Mouse (Mus musculus) stomach, postnatal 0 days (tissue): ENCODE measurements around the gene Syt8. TPM values are rescaled to one million over a fixed set of nuclear protein-coding genes. Genes with fewer than 3 reads are reported as not detected.
A peak's percentile ranks its signal among the peaks of the same experiment; 100 is the strongest.
"Not testable (repeated sequence)": the region's sequence is repeated elsewhere in the genome, so short reads cannot be mapped to it uniquely, and the experiment has no call there.

Experiments used
- ATAC-seq: fragments of 200-750 bp; cut with Nextera tagmentation; 2 replicates; pipeline ENCODE4 v1.8.0; 2017; ENCODE audit not compliant: low FRiP score, low TSS enrichment
- DNase-seq: peaks from one replicate; pipeline ENCODE4 v3.0.0-alpha.2; 2016; ENCODE audit warnings: low spot score
- H3K27ac ChIP-seq: fragments of 300-500 bp; sonication (generic); replicated peaks from 2 replicates; pipeline ENCODE4 v1.5.1; 2014; ENCODE audit warnings: mild to moderate bottlenecking, control low read depth
- H3K27me3 ChIP-seq: fragments of 300-500 bp; sonication (generic); 2 replicates; pipeline ENCODE4 v1.6.1; 2014; ENCODE audit warnings: low read length; ENCODE audit not compliant: control insufficient read depth, insufficient read depth
- H3K36me3 ChIP-seq: fragments of 300-500 bp; sonication (generic); 2 replicates; pipeline ENCODE4 v1.6.1; 2014; ENCODE audit warnings: low read length, mixed read lengths; ENCODE audit not compliant: control insufficient read depth, insufficient read depth
- H3K4me1 ChIP-seq: fragments of 300-500 bp; sonication (generic); replicated peaks from 2 replicates; pipeline ENCODE4 v1.6.1; 2014; ENCODE audit warnings: antibody characterized with exemption; ENCODE audit not compliant: control insufficient read depth, insufficient read depth
- H3K4me2 ChIP-seq: fragments of 300-500 bp; sonication (generic); replicated peaks from 2 replicates; pipeline ENCODE4 v1.6.1; 2014; ENCODE audit warnings: low read depth, mild to moderate bottlenecking, control low read depth, moderate library complexity
- H3K4me3 ChIP-seq: fragments of 300-500 bp; sonication (generic); 2 replicates; pipeline ENCODE4 v1.5.1; 2014; ENCODE audit warnings: low read depth, low read length, control low read depth
- H3K9ac ChIP-seq: fragments of 300-500 bp; sonication (generic); 2 replicates; pipeline ENCODE4 v1.6.1; 2014; ENCODE audit warnings: mild to moderate bottlenecking, low read length, control low read depth, mixed read lengths
- H3K9me3 ChIP-seq: fragments of 300-500 bp; sonication (generic); 2 replicates; pipeline ENCODE4 v1.6.1; 2016; ENCODE audit warnings: low read length; ENCODE audit not compliant: control insufficient read depth
- CTCF ChIP-seq: IDR thresholded peaks from 2 replicates; pipeline ENCODE4 v1.5.1; 2016; ENCODE audit warnings: antibody characterized with exemption, low read depth, mild to moderate bottlenecking, moderate library complexity
- EP300 ChIP-seq: optimal IDR thresholded peaks from 2 replicates; pipeline ENCODE3; 2016; ENCODE audit warnings: antibody characterized with exemption
- WGBS: fragments of 180-500 bp; shearing (Covaris S2); extraction: QIAGEN DNeasy Blood & Tissue Kit; methylation state at CpG from one replicate; pipeline ENCODE4 v1.1.7; 2014; 5-methylcytosine and 5-hydroxymethylcytosine counted together
- polyA plus RNA-seq: library from polyadenylated mRNA; unstranded; fragments of >200 nt; fragmentation: Nextera tagmentation; extraction: Ambion mirVana; gene quantifications from 2 replicates; pipeline ENCODE4 v1.2.1, GENCODE M21; 2015

Gene Syt8
- polyA plus RNA-seq, 1 experiment from 2014 or later, result 70.7 TPM

DNA sequence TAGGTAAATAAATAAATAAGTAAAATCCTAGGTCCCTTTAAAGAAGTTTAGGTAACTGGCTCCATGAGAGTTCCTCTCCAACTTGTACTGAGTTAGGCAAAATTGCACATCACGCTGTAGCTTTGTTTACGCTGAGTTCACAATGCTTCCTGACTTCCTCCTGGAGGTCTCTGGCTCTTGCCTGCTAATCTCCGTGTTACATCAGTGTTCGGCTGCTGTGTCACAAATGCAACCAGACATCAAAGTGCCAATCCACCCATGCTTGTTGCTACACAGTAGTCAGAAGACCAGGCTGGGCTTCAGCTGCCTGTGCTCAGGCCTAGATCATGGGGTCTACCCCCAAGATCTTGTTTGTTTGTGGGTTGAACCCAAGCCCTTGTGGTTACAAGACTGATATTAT lies 31.1 kb upstream of the Syt8 start:
- DNase-seq (no peak), ATAC-seq (no peak; the same call in 1 of the 2 replicates)
- no peak overlapping the region for H3K9ac ChIP-seq
- H3K36me3 ChIP-seq, result no peaks in the 10 kb centered on the region
- no peaks in the 10 kb centered on the region for H3K4me1 ChIP-seq
- TF ChIP-seq EP300, result no peak
- TF ChIP-seq CTCF, result no peak
- no peaks in the 10 kb centered on the region for H3K27me3 ChIP-seq
- H3K9me3 ChIP-seq, result no peaks in the 10 kb centered on the region
- H3K4me2 ChIP-seq, result no peak overlapping the region
- WGBS, result 51% methylated on average over 4 of the region's 4 CpGs
- no peak overlapping the region for H3K4me3 ChIP-seq
- H3K27ac ChIP-seq, result no peak overlapping the region

DNA sequence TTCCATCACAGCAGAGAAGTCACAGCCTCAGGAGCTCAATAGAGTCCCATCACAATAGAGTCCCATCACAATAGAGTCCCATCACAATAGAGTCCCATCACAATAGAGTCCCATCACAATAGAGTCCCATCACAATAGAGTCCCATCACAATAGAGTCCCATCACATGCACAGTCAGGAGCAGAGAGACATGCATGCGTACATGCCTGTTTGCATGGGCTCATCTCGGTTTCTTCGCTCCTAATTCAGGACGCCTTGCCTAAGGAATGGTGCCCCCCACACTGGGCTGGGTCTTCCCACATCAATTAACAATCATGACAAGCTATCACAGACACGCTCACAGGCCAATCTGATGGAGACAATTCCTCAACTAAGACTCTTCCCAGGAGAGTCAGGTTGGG lies 29.5 kb upstream of the Syt8 start:
- not testable (repeated sequence) for H3K4me3 ChIP-seq, H3K9me3 ChIP-seq, DNase-seq, H3K9ac ChIP-seq, H3K27ac ChIP-seq, H3K4me1 ChIP-seq, H3K4me2 ChIP-seq, H3K27me3 ChIP-seq, ATAC-seq, H3K36me3 ChIP-seq
- WGBS, result 95% methylated on average over 5 of the region's 5 CpGs

DNA sequence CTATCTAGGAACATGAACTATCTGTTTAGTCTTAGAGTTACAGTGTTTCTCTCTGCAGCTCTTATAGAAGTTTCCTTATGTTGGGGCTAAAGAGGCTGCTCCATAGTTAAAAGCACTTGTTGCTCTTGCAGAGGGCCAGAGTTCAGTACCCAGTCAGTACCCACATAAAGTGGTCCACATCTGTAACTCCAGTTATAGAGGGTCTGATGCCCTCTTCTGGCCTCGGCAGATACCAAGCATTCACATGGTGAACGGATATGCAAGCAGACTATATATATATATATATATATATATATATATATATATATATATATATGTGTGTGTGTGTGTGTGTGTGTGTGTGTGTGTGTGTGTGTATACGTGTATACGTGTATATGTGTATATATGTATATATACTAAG lies 26.7 kb upstream of the Syt8 start:
- ATAC-seq (no peak), DNase-seq (no peak)
- TF ChIP-seq EP300 (no peak), CTCF (0 out of 2 replicates have a peak, but pooled peaks have one; percentile 23)
- no peak overlapping the region for H3K9ac ChIP-seq
- no peaks in the 10 kb centered on the region for H3K4me1 ChIP-seq
- no peaks in the 10 kb centered on the region for H3K36me3 ChIP-seq
- no peak overlapping the region for H3K4me2 ChIP-seq
- no peaks in the 10 kb centered on the region for H3K9me3 ChIP-seq
- no peak overlapping the region for H3K4me3 ChIP-seq
- 66% methylated on average over 4 of the region's 4 CpGs for WGBS
- no peaks in the 10 kb centered on the region for H3K27me3 ChIP-seq
- no peak overlapping the region for H3K27ac ChIP-seq

- ATAC-seq, result no peak
- H3K27me3 ChIP-seq, result no peaks in the 10 kb centered on the region
- TF ChIP-seq CTCF (no peak), EP300 (no peak)
- H3K4me2 ChIP-seq, result no peak overlapping the region
- no peaks in the 10 kb centered on the region for H3K9me3 ChIP-seq
- DNase-seq, result no peak
- no peak overlapping the region for H3K9ac ChIP-seq
- no peaks in the 10 kb centered on the region for H3K36me3 ChIP-seq
- no peaks in the 10 kb centered on the region for H3K4me1 ChIP-seq
- no peak overlapping the region for H3K27ac ChIP-seq
- 91% methylated on average over 8 of the region's 8 CpGs for WGBS
- no peak overlapping the region for H3K4me3 ChIP-seq
These were observed 26.0 kb upstream of the Syt8 start for GRCm38 (mm10) chr7:142408686-142409085.

DNA sequence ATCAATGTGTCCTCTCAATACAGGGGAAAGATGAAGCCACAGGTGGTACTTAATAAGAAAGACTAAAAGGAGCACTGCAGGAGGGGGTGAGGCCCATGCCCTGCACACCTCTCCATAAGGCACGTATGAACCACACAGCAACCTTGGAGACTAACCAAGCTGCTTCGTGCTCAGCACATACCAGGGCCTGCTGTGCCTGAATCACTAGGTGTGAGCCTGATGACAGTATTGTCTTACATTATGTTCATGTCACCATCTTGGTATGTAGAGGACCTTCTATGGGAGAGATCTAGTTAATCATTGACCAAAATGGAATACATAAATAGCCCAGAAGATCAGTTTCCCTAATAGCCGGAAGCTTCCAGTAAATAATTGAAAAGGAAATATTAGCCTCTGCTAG lies 25.0 kb upstream of the Syt8 start:
- WGBS, result 62% methylated on average over 3 of the region's 3 CpGs
- Histone ChIP-seq H3K27ac (0 out of 2 replicates have a peak overlapping the region, but pooled peaks have one; percentile 18), H3K9ac (no peak overlapping the region), H3K4me2 (no peak overlapping the region), H3K36me3 (no peaks in the 10 kb centered on the region), H3K4me1 (no peaks in the 10 kb centered on the region), H3K27me3 (no peaks in the 10 kb centered on the region), H3K4me3 (no peak overlapping the region), H3K9me3 (no peaks in the 10 kb centered on the region)
- DNase-seq (no peak), ATAC-seq (peak; percentile 89)
- TF ChIP-seq CTCF (no peak), EP300 (no peak)

GRCm38 (mm10) chr7:142413285-142413684 lies 21.4 kb upstream of the Syt8 start:
- no peak for TF ChIP-seq CTCF
- no peak overlapping the region for H3K4me2 ChIP-seq
- no peaks in the 10 kb centered on the region for H3K27me3 ChIP-seq
- DNase-seq (no peak), ATAC-seq (no peak)
- WGBS, result 76% methylated on average over 6 of the region's 6 CpGs
- H3K27ac ChIP-seq, result no peak overlapping the region
- H3K9ac ChIP-seq, result no peak overlapping the region
- H3K9me3 ChIP-seq, result no peaks in the 10 kb centered on the region
- no peak overlapping the region for H3K4me3 ChIP-seq
- no peaks in the 10 kb centered on the region for H3K36me3 ChIP-seq
- H3K4me1 ChIP-seq, result no peaks in the 10 kb centered on the region
